Mouse (Mus musculus): ENCODE results near the gene Icam4.
A peak's percentile ranks its signal among the peaks of the same experiment; 100 is the strongest.

Icam4 gene

DNA sequence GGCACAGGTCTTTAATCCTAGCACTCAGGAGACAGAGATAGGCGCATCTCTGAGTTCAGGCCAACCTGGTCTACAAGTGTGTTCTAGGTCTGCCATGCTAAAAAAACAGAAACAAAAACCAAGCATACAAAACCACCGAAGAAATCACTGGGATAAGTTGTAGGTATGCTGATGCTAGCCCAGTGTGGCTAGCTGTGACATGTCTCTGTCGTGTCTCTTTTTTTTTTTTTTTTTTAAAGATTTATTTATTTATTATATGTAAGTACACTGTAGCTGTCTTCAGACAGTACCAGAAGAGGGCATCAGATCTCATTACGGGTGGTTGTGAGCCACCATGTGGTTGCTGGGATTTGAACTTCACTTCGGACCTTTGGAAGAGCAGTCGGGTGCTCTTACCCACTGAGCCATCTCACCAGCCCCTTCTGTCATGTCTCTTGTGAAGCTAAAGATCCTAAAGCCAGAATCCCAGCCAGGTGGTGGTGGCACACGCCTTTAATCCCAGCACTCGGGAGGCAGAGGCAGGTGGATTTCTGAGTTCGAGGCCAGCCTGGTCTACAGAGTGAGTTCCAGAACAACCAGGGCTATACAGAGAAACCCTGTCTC is 18.1 kb upstream of the Icam4 start:
- peak in 1 of 2 experiments; percentile 18 for DNase-seq (ENCODE audit: inconsistent age in 2 of 2, low spot score in 1 of 2)

DNA sequence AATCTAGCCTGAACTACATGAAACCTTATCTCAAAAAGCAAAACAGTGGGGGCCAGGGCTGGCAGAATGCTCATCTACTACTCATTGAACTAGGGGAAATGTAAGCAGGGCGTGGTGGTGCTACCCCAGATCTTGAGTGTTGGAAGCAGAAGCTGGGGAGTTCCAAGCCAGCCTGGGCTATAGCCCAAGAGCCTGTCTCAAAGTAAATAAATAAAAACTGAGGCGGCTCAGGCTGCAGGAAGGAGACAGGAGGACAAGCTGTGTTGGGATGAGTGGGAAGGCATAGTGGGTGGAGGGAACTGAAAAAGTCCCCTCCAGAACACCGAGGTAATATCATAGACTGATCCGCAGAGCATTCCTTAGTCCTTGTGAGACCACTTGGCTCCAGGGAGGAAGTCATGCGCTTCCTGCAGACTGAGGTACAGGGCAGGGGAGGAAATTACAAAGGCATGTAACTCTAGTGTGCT is 17.3 kb upstream of the Icam4 start:
- DNase-seq (ENCODE audit: inconsistent age in 2 of 2, low spot score in 1 of 2): peak in 1 of 2 experiments; percentile 59

DNA sequence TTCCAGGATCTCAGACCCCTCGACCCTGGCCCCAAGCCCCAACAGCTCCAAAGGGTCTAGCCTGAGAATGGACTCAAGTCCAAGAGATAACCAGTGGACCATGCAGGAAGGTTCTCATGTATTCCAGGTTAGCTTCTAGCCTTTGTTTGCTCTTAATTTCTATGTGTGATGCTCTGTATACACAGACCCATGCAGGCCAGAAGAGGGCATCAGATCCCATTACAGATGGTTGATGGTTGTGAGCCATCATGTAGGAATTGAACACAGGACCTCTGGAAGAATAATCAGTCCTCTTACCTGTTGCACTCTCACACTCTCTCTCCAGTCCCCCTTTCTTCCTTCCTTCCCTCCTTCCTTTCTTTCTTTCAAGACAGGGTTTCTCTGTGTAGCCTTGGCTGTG is 16.8 kb upstream of the Icam4 start:
- no peak for DNase-seq (ENCODE audit: inconsistent age in 2 of 2, low spot score in 1 of 2)

DNA sequence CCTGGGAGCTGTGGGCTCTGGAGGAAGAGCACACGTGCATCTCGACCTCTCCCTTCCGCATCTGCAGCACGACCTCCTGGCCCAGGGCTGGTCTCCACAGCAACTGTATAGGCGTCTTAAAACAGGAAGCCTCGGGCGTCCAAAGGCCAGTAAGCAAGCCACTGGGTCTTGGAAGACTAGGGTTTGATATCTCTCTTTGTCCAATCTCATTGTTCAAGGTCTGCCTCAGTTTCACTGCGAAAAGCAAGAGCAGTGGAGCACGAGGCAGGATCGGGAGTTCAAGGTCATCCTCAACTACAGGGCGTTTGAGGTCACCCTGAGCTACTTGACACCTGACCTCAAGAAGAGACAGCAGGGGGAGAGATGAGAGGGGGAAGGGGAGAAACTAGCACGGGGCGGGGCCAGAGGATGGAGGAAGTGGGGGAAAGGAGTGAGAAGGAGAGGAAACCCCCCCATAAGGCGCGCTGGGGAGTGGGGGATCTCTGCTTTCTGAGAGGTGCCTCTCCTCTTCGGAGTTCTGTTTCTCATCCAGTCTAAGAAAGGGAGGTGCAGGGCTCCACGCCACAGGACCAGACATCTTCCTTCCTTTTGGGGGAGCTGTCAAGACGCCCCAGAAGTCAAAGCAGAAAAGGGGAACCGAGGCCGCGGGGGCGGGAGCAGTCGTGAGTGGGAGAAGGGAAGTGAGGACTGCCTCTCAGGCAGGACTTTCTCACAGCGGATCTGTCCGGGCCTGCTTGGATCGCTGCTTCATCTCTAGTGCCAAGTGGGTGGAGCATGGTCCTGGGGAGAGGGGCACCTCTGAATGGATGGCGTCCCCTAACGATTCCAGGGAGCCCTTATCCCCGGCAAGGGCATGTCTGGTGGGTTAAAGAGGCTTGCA is 14.2 kb upstream of the Icam4 start:
- peak; percentile 70 to 83 for DNase-seq (ENCODE audit: inconsistent age in 2 of 2, low spot score in 1 of 2)

DNA sequence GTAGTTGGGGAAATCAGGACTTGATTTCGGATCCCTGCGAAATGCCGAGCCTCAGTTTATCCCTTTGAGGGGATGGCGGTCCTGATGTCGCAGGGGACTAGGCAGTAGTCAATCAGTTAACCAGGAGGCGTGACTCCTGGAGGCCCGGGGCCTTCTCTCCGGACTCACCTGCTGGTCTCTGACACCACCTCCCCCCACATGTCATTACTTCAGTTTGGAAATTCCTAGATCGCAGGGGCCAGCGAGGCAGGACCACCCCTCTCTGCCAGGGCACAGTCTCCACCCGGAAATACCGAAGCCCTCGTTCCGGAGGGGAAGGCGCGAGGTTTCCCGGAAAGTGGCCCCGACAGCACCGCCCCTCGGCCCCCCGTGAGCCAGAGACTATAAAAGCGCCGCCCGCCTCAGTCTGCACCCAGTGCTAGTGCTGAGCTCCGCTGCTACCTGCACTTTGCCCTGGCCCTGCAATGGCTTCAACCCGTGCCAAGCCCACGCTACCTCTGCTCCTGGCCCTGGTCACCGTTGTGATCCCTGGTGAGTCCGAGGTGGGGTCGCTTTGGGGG is 13.5 kb upstream of the Icam4 start, which contains the start of gene Icam1:
Icam1 (plus strand) TSS at position 415 of the 560 bp plus-strand sequence.
- DNase-seq (ENCODE audit: inconsistent age in 2 of 2, low spot score in 1 of 2): peak; percentile 80 to 85

DNA sequence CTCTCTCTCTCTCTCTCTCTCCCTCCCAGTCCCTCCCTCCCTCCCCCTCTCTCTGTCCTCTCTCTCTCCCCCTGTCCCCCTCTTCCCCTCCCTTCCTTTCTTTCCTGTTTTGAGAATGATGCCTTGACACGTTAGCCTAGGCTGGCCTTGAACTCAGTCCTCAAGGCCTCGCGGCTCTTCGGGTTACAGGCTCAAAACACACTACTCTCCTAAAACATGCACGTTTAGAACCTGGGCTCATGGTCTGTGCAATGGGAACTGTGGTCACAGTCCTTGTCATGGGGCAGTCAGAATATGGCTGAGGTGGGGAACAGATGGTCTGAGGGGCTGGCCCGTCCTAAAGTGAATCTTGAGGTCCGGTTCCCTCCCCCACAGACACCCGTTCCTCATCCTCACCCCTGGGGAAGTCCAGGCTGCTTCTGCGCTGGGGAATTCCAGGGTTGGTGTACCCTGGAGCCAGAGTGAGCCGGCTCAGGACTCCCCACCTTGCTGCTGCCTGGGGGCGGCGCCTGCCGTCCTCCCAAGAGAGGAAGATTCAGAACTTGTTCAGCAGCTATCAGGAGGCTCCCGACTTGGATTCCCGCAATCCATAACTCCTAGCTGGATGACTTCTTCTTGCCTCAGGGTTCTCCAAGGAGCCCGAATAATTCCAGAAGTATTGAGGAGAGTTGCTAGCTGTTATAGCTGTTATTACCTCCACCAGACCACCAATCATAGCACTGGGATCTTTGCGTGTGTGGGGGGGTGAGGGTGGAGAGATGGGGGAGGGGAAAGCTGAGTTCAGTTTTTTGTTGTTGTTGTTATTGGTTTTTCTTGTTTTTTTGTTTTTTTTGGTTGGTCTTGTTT is 12.6 kb upstream of the Icam4 start:
- peak in 1 of 2 experiments; percentile 65 for DNase-seq (ENCODE audit: inconsistent age in 2 of 2, low spot score in 1 of 2)

DNA sequence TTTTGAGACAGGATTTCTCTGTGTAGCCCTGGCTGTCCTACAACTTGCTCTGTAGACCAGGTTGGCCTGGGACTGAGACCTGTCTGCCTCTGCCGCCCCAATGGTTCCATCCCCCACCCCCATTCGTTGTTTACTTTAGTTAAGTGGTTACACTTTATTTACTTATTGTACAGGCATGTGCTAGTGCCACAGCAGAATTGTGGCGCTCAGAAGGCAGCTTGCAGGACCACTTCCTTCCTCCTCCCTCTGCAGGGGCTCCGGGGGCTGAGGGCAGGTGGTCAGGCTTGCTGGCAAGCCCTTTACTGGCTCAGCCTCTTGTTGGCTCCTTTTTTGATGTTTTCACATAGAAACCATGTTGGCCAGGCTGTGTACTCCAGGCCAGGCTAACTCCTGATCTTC is 12.0 kb upstream of the Icam4 start:
- peak in 1 of 2 experiments; percentile 33 for DNase-seq (ENCODE audit: inconsistent age in 2 of 2, low spot score in 1 of 2)

DNA sequence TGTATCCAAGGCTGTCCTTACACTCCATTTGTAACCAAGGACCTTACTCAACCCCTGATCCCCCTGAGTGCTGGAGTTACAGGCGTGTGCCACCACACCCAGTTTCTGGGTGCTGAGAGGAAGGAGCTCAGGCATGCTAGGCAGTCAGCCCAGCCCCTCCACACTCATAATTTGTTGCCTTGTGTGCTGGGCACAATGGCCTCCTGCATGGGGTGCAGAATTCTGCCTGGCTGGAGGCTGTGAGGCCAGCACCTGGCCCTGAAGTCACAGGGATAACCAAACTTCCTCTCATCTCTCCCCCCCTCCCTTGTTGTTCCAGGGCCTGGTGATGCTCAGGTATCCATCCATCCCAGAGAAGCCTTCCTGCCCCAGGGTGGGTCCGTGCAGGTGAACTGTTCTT is 10.6 kb upstream of the Icam4 start:
- DNase-seq (ENCODE audit: inconsistent age in 2 of 2, low spot score in 1 of 2): no peak

DNA sequence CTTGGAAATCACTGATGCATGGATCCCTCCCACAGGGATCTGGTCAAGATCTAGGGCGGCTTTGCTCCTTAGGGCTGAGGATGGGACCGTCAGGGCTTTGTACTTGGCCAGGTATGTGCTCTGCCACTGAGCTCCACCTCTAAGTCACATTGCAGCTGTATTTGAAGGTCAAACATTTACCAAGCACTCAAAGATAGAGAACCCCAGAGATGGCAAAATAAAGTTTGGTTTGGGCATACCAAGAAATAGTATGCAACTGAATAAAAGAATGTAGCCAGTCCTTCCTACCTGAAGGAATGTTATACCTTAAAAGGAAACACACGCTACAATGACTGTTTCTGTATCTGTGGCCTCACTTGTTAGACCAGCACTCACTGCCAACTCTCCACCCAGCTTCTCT is 7.8 kb upstream of the Icam4 start:
- DNase-seq (ENCODE audit: inconsistent age in 2 of 2, low spot score in 1 of 2): no peak

DNA sequence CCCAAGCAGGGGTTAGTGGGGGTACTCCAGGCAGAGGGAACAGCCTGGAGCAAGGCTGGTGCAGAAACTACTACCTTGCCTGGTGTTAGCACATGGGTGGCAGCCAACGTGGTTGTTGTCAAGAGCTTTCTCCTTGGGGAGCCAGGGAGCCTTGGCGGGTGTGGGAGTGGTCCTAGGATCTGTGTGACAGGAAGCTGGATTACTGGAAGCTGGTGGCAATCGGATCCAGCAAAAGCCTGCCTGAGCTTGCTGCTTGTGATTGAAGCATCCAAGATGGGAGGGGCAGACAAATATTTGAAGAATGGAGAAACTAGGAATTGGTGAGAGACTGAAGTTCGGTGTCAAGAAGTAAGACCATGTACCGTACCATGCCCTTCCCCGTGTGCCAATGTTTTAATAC is 6.9 kb upstream of the Icam4 start:
- no peak for DNase-seq (ENCODE audit: inconsistent age in 2 of 2, low spot score in 1 of 2)

DNA sequence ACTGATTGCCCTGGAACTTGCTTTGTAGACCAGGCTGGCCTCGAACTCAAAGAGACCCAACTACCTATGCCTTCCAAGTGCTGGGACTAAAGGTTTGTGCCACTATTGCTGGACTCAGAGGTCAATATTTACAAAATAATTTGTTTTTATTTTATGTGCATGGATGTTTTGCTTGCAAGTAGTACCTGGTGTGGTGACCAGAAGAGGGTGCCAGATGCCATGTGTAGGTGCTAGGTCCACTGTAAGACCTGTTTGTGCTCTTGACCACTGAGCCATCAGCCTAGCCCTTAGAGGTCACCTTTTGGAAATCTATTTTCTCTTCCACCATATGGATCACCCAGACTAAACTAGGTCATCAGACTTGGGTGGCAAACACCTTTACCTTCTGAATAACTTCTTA is 6.4 kb upstream of the Icam4 start:
- no peak for DNase-seq (ENCODE audit: inconsistent age in 2 of 2, low spot score in 1 of 2)

DNA sequence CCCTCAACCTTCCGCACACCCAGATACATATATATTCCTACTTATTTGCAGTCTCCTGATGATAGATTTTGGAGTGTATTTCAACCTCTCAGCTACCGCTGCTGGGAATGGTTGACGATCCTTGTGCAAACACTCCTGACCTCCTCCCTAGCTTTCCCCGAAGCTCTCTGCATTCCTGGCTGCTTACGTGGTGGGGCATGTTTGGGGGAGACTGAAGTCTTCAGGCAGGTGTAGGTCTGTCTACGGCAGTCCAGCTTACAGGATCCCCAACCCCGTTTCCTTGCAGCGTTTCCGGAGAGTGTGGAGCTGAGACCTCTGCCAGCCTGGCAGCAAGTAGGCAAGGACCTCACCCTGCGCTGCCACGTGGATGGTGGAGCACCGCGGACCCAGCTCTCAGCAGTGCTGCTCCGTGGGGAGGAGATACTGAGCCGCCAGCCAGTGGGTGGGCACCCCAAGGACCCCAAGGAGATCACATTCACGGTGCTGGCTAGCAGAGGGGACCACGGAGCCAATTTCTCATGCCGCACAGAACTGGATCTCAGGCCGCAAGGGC is 3.8 kb upstream of the Icam4 start:
- DNase-seq (ENCODE audit: inconsistent age in 2 of 2, low spot score in 1 of 2): peak in 1 of 2 experiments; percentile 25

DNA sequence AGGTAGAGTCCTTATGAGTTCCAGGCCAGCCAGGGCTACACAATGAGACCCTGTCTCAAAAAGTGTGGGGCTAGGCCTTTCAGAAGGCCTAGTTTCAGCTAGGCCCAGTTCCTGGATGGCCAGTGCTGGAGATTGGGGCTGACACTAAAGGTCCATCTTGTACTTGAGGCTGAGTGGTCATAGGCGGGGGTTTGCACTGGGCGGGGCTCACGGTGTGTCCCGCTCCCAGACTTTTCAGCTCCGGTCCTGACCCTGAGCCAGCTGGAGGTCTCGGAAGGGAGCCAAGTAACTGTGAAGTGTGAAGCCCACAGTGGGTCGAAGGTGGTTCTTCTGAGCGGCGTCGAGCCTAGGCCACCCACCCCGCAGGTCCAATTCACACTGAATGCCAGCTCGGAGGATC is 2.3 kb upstream of the Icam4 start:
- no peak for DNase-seq (ENCODE audit: inconsistent age in 2 of 2, low spot score in 1 of 2)

DNA sequence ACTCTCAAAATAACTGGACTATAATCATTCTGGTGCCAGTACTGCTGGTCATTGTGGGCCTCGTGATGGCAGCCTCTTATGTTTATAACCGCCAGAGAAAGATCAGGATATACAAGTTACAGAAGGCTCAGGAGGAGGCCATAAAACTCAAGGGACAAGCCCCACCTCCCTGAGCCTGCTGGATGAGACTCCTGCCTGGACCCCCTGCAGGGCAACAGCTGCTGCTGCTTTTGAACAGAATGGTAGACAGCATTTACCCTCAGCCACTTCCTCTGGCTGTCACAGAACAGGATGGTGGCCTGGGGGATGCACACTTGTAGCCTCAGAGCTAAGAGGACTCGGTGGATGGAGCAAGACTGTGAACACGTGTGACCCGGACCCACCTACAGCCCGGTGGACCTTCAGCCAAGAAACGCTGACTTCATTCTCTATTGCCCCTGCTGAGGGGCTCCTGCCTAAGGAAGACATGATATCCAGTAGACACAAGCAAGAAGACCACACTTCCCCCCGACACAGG is 1.3 kb upstream of the Icam4 start:
- DNase-seq (ENCODE audit: inconsistent age in 2 of 2, low spot score in 1 of 2): no peak

DNA sequence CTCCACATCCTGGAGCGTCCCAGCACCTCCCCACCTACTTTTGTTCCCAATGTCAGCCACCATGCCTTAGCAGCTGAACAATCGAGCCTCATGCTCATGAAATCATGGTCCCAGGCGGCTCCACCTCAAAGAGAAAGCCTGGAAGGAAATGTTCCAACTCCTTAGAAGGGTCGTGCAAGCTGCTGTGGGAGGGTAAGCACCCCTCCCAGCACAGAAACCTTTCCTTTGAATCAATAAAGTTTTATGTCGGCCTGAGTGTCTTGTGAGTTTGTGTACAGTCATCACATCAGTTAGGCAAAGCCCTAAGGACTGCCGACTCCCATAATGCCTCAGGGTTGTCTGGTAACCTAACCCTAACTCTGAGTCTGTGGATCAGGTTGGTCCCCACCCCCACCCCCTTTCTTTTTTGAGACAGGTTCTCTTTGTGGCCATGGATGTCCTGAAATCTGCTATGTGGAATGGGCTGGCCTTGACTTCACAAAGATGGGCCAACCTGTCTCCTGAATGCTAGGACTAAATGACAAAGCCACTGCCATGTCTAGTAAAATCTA is 538 bp upstream of the Icam4 start:
- DNase-seq (ENCODE audit: inconsistent age in 2 of 2, low spot score in 1 of 2): no peak

DNA sequence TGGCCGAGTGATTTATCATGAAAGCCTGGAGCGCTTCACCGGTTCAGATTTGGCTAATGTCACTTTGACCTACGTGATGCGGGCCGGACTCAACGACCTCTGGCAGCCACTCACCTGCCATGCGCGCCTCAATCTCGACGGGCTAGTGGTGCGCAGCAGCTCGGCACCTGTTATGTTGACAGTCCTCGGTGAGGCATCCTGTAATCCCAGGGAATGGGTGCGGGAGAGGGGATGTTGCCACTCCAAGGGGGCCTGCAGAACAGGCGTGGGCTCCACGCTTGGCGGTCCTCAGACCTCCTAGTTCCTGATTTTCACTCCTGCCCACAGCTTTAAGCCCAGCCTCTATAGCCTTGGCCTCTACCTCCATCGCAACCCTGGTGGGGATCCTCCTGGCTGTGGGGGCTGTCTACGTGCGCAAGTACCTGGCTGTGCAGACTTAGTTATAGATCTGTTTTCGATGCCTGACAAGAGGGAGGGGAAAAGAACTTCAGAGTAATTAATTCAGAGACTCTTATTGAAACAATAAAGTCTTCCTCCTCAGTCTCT is 955 bp downstream of the Icam4 start:
- DNase-seq (ENCODE audit: inconsistent age in 2 of 2, low spot score in 1 of 2): peak; percentile 44 to 62

DNA sequence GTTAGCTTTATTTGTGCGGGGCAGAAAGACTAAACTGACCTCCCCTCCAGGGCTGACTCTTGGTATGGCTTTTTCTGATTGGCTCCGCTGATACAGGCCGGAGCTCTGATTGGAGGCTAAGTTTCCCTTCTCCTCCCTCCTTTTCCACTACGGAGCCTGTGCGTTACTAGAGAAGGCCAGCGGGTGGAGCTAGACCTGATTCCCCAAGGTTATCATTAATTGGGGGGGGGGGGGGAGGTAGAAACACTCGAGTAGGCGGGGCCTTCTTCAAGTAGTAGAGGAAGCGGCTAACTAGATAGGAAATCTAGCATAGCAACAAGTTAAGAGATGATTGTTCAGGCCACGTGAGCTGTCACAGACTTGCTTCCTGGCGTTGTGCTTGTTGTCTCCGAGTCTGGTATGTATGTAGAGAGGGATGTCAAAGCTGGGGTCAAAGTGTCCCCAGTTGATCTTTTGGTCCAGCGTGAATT is 1.6 kb downstream of the Icam4 start:
- DNase-seq (ENCODE audit: inconsistent age in 2 of 2, low spot score in 1 of 2): peak; percentile 91 to 95

DNA sequence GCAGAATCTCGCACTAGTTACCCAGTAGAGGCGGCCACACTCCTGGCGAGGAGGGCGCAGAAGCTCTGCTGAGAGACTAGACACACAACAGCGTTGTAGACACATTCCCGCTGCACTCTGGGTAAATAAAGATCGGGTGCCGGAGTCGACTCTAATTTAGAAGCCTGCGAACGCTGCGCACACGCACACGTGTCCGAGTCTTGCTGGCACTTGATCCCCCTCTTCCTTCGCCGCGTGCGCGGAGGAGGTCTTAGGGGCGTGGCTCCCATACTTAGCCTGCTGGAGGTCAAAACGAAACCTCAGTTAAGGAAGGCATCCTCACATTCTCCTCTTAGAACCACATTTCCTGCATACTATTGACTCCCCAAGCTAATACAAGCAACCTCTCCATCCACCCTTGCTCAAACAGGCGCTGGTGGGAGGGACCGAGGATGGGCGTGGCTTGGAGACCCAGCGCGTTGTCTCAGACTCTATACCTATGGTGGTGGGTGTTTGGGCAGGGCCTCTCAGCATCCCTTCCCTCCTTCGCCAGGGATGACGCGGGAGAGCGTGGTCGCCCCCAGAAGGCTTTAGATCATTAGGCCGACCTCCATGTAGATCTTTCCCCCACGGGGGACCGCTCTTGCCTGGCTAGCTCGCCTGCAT is 2.2 kb downstream of the Icam4 start:
- peak; percentile 80 to 90 for DNase-seq (ENCODE audit: inconsistent age in 2 of 2, low spot score in 1 of 2)

DNA sequence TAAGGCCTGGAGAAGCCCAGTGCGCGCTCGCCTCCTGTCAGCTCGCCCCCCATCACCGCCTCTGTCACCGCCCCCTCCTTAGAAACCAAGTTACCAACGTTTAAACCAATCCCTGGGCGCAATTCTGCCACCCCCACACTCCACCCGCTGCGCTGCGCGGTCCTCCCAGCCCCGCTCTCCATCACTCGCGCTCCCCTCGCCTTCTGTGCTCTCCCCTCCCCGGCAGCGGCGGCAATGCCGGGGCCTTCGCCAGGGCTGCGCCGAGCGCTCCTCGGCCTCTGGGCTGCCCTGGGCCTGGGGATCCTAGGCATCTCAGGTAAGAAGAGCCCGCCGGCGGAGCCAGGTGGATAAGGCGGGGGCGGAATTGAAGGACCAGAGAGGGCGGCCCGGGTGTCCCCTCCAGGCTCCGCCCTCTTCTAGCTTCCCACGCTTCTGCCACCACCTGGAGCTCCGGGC is 2.8 kb downstream of the Icam4 start, which contains the start of gene Icam5:
Icam5 (plus strand) TSS at position 178 of the 456 bp plus-strand sequence.
- peak; percentile 49 to 77 for DNase-seq (ENCODE audit: inconsistent age in 2 of 2, low spot score in 1 of 2)

Measured in adrenal gland, adult (tissue).